Mouse (Mus musculus) lung, postnatal 0 days (tissue): ENCODE data around the gene Armc5. TPM values are rescaled to one million over a fixed set of nuclear protein-coding genes. Genes with fewer than 3 reads are reported as not detected.
A peak's percentile ranks its signal among the peaks of the same experiment; 100 is the strongest.

Experiments used
- ATAC-seq: fragments of 200-750 bp; cut with Nextera tagmentation; 2 replicates; pipeline ENCODE4 v1.8.0; 2017; ENCODE audit warnings: moderate library complexity
- DNase-seq: peaks from one replicate; pipeline ENCODE4 v3.0.0-alpha.2; 2016; ENCODE audit warnings: low spot score
- H3K27ac ChIP-seq: fragments of 300-500 bp; sonication (generic); 2 replicates; pipeline ENCODE4 v1.5.1; 2014; ENCODE audit warnings: antibody characterized with exemption, mild to moderate bottlenecking, low read length, mixed read lengths
- H3K27me3 ChIP-seq: fragments of 300-500 bp; sonication (generic); replicated peaks from 2 replicates; pipeline ENCODE4 v1.6.1; 2014; ENCODE audit warnings: low read length, mixed read lengths; ENCODE audit not compliant: insufficient read depth
- H3K36me3 ChIP-seq: fragments of 300-500 bp; sonication (generic); 2 replicates; pipeline ENCODE4 v1.6.1; 2014; ENCODE audit warnings: low read length, mixed read lengths; ENCODE audit not compliant: insufficient read depth
- H3K4me1 ChIP-seq: fragments of 300-500 bp; sonication (generic); 2 replicates; pipeline ENCODE4 v1.6.1; 2014; ENCODE audit warnings: antibody characterized with exemption, low read depth, low read length, mixed read lengths; ENCODE audit not compliant: insufficient read depth
- H3K4me2 ChIP-seq: fragments of 300-500 bp; sonication (generic); replicated peaks from 2 replicates; pipeline ENCODE4 v1.6.1; 2014; ENCODE audit warnings: low read depth, mild to moderate bottlenecking, low read length, moderate library complexity, mixed read lengths
- H3K4me3 ChIP-seq: fragments of 300-500 bp; sonication (generic); 2 replicates; pipeline ENCODE4 v1.5.1; 2014; ENCODE audit warnings: low read depth, low read length
- H3K9ac ChIP-seq: fragments of 300-500 bp; sonication (generic); replicated peaks from 2 replicates; pipeline ENCODE4 v1.6.1; 2014; ENCODE audit warnings: low read depth, mild to moderate bottlenecking
- H3K9me3 ChIP-seq: fragments of 300-500 bp; sonication (generic); 2 replicates; pipeline ENCODE4 v1.6.1; 2016; ENCODE audit warnings: low read length, mixed read lengths
- CTCF ChIP-seq: IDR thresholded peaks from 2 replicates; pipeline ENCODE4 v1.5.1; 2016; ENCODE audit warnings: antibody characterized with exemption, mild to moderate bottlenecking
- EP300 ChIP-seq: IDR thresholded peaks from 2 replicates; pipeline ENCODE4 v1.6.1; 2016; ENCODE audit warnings: antibody characterized with exemption, mild to moderate bottlenecking, control low read depth
- WGBS: fragments of 180-500 bp; shearing (Covaris S2); extraction: QIAGEN DNeasy Blood & Tissue Kit; methylation state at CpG from one replicate; pipeline ENCODE4 v1.1.7; 2014; 5-methylcytosine and 5-hydroxymethylcytosine counted together
- polyA plus RNA-seq: library from polyadenylated mRNA; unstranded; fragments of >200 nt; fragmentation: Nextera tagmentation; extraction: Ambion mirVana; gene quantifications from 2 replicates; pipeline ENCODE4 v1.2.1, GENCODE M21; 2015

Gene Armc5
- polyA plus RNA-seq, 1 experiment from 2014 or later: 20.3 TPM

GRCm38 (mm10) chr7:128256783-128257334, 19.7 kb downstream of the Armc5 start:
- Histone ChIP-seq H3K9me3 (no peaks in the 10 kb centered on the region), H3K9ac (no peak overlapping the region), H3K27ac (no peak overlapping the region), H3K4me3 (no peak overlapping the region), H3K27me3 (no peaks in the 10 kb centered on the region), H3K4me2 (no peak overlapping the region), H3K4me1 (no peaks in the 10 kb centered on the region; the same call in 1 of the 2 replicates), H3K36me3 (peaks cover 13% of the 10 kb centered on the region; the same call in 1 of the 2 replicates)
- DNase-seq: no peak
- WGBS: 6% methylated on average over 5 of the region's 5 CpGs
- ATAC-seq: peak; percentile 11; the same call in 1 of the 2 replicates
- TF ChIP-seq EP300: no peak
- no peak for TF ChIP-seq CTCF

DNA sequence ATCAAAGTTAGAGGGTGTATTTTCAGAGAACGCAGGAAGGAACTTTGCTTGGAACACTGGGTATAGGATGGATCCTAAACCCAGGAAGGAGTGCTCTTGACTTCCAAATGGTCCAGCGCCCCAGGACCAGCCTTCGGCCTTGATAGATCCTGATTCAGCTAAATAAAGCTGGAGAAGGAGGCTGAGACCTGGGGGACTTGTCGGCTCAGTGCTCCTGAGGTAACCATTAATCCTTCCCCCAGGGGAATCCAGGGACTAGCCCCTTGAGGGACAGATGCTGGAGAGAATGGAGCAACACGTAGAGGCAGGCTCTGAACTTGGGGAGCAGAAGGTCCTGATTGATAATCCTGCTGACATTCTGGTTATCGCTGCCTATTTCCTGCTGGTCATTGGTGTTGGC, 28.3 kb downstream of the Armc5 start, which contains the start of gene Slc5a2:
Slc5a2 (plus strand) TSS at position 247 of the 400 bp plus-strand sequence.
- no peak for TF ChIP-seq EP300
- no peak for TF ChIP-seq CTCF
- no peak for DNase-seq
- H3K9me3 ChIP-seq: no peaks in the 10 kb centered on the region
- H3K4me2 ChIP-seq: no peak within 1 kb of the TSS
- H3K4me3 ChIP-seq: no peak within 1 kb of the TSS
- no peak for ATAC-seq
- H3K4me1 ChIP-seq: no peaks in the 10 kb centered on the region
- 74% methylated on average over 6 of the region's 6 CpGs for WGBS
- no peaks in the 10 kb centered on the region for H3K36me3 ChIP-seq
- H3K9ac ChIP-seq: no peak within 1 kb of the TSS
- no peaks in the 10 kb centered on the region for H3K27me3 ChIP-seq
- H3K27ac ChIP-seq: no peak within 1 kb of the TSS

- TF ChIP-seq EP300: no peak
- no peak for TF ChIP-seq CTCF
- Histone ChIP-seq H3K4me1 (no peaks in the 10 kb centered on the region), H3K9me3 (no peaks in the 10 kb centered on the region), H3K4me2 (no peak overlapping the region), H3K27ac (no peak overlapping the region), H3K9ac (no peak overlapping the region), H3K36me3 (peaks cover 1% of the 10 kb centered on the region; the same call in 1 of the 2 replicates), H3K4me3 (no peak overlapping the region), H3K27me3 (no peaks in the 10 kb centered on the region)
- WGBS: 67% methylated on average over 3 of the region's 5 CpGs
- ATAC-seq (no peak), DNase-seq (no peak)
Observed at GRCm38 (mm10) chr7:128266056-128266455, 28.9 kb downstream of the Armc5 start.

DNA sequence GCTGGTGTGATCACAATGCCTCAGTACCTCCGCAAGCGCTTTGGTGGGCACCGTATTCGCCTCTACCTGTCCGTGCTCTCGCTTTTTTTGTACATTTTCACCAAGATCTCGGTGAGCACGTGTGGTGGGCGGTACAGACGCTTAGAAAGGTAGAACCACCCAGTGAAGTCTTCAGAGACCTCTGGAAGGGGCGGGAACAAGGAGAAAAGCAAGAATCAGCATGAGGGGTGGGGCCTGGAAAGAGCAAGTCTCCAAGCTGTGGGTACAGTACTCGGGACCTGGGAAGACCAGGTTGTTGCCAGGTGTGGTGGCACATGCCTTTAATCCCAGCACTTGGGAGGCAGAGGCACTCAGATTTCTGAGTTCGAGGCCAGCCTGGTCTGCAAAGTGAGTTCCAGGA, 30.2 kb downstream of the Armc5 start:
- H3K4me3 ChIP-seq: no peak overlapping the region
- WGBS: 59% methylated on average over 13 of the region's 13 CpGs
- H3K36me3 ChIP-seq: peaks cover 14% of the 10 kb centered on the region; the same call in 1 of the 2 replicates
- no peaks in the 10 kb centered on the region for H3K27me3 ChIP-seq
- DNase-seq (no peak), ATAC-seq (no peak)
- H3K27ac ChIP-seq: no peak overlapping the region
- H3K9me3 ChIP-seq: no peaks in the 10 kb centered on the region
- H3K9ac ChIP-seq: no peak overlapping the region
- H3K4me2 ChIP-seq: no peak overlapping the region
- TF ChIP-seq CTCF (no peak), EP300 (no peak)
- H3K4me1 ChIP-seq: no peaks in the 10 kb centered on the region

DNA sequence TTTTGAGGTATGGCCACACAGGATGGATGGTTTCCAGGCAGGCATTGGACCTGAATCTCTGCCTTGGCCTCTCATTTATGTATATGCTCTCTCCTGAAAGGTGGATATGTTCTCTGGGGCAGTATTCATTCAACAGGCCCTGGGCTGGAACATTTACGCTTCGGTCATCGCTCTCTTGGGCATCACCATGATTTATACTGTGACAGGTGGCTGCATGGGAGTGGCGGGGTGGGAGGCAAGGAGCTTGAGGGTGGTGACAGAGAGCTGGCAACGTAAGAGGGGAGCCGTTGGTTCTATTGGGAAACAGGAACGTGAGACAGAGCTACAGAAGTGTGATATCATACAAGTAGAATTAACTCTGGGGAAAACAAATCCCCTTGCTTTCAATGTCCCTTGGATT, 30.7 kb downstream of the Armc5 start:
- 79% methylated on average over 7 of the region's 7 CpGs for WGBS

GRCm38 (mm10) chr7:128270431-128270850, 33.3 kb downstream of the Armc5 start:
- no peak for DNase-seq
- Histone ChIP-seq H3K27ac (no peak overlapping the region), H3K36me3 (peaks cover 23% of the 10 kb centered on the region), H3K27me3 (no peaks in the 10 kb centered on the region), H3K9ac (no peak overlapping the region), H3K4me3 (no peak overlapping the region), H3K4me1 (no peaks in the 10 kb centered on the region), H3K4me2 (no peak overlapping the region), H3K9me3 (no peaks in the 10 kb centered on the region)
- WGBS: 42% methylated on average over 13 of the region's 13 CpGs
- ATAC-seq: 0 out of 2 replicates have a peak, but pooled peaks have one; percentile 28
- no peak for TF ChIP-seq CTCF

More for the DNA sequence above, 30.7 kb downstream of the Armc5 start:
- ATAC-seq (no peak), DNase-seq (no peak)
- Histone ChIP-seq H3K27ac (no peak overlapping the region), H3K4me2 (no peak overlapping the region), H3K4me1 (no peaks in the 10 kb centered on the region), H3K4me3 (no peak overlapping the region), H3K36me3 (peaks cover 14% of the 10 kb centered on the region; the same call in 1 of the 2 replicates), H3K27me3 (no peaks in the 10 kb centered on the region), H3K9me3 (no peaks in the 10 kb centered on the region), H3K9ac (no peak overlapping the region)
- no peak for TF ChIP-seq EP300
- no peak for TF ChIP-seq CTCF

GRCm38 (mm10) chr7:128271496-128271895, 34.4 kb downstream of the Armc5 start:
- H3K27ac ChIP-seq: no peak overlapping the region
- no peaks in the 10 kb centered on the region for H3K4me1 ChIP-seq
- DNase-seq: no peak
- H3K4me2 ChIP-seq: no peak overlapping the region
- no peak overlapping the region for H3K9ac ChIP-seq
- 88% methylated on average over 9 of the region's 9 CpGs for WGBS
- no peaks in the 10 kb centered on the region for H3K9me3 ChIP-seq
- peaks cover 32% of the 10 kb centered on the region for H3K36me3 ChIP-seq
- H3K4me3 ChIP-seq: no peak overlapping the region
- TF ChIP-seq EP300: no peak
- no peak for TF ChIP-seq CTCF
- no peak for ATAC-seq
- H3K27me3 ChIP-seq: no peaks in the 10 kb centered on the region
